ENCODE assay signal across 8 mouse cellular contexts in the genomic region with DNA sequence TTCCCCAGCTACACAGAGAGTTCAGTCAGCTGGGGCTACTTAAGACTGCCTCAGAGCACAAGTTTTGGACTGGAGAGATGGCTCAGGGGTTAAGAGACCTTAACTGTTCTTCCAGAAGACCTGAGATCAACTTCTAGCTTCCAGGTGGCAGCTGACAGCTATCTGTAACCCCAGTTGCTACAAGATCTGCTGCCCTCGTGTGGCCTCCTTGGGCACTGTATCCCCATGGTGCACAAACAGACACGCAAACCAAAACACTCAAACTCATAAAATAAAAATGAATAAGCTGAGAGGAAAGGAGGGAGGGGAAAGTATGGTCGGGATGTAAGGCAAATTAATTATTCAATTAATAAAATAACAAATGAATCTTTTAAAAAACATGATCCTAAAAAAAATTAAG. TPM values are rescaled to one million over a fixed set of nuclear protein-coding genes. Genes with fewer than 3 reads are reported as not detected.
DNase-seq lines count a peak whose midpoint lies in the region; ATAC-seq and TF ChIP-seq lines count a peak whose summit lies in the region.

No protein-coding gene starts in this region.

- H3K4me2 ChIP-seq in lung, embryonic 14.5 days, result no peak overlapping the region
- H3K4me2 ChIP-seq in midbrain, embryonic 16.5 days (ENCODE audit: low read length), result no peak overlapping the region

- H3K36me3 ChIP-seq in lung, embryonic 14.5 days (ENCODE audit: insufficient read depth), result no peaks in the 10 kb centered on the region
- no peaks in the 10 kb centered on the region for H3K36me3 ChIP-seq in midbrain, embryonic 16.5 days (ENCODE audit: control insufficient read depth, insufficient read depth, low read length)

- no peak overlapping the region for H3K9ac ChIP-seq in lung, embryonic 14.5 days
- H3K9ac ChIP-seq in midbrain, embryonic 16.5 days (ENCODE audit: low read depth, low read length), result no peak overlapping the region

- H3K4me1 ChIP-seq in cerebellum, adult 2 months (ENCODE audit: control insufficient read depth, insufficient read depth, low read length), result no peaks in the 10 kb centered on the region
- H3K4me1 ChIP-seq in lung, embryonic 14.5 days (ENCODE audit: insufficient read depth), result 0 out of 2 replicates have a peak, but pooled peaks cover 2% of the 10 kb centered on the region
- no peaks in the 10 kb centered on the region for H3K4me1 ChIP-seq in embryonic fibroblast, embryonic 13.5 days (ENCODE audit: control insufficient read depth, insufficient read depth, low read length)
- no peaks in the 10 kb centered on the region for H3K4me1 ChIP-seq in midbrain, embryonic 16.5 days (ENCODE audit: control insufficient read depth, insufficient read depth, low read length)

- H3K27me3 ChIP-seq in cerebellum, adult 2 months (ENCODE audit: control insufficient read depth, insufficient read depth, low read length), result no peaks in the 10 kb centered on the region
- H3K27me3 ChIP-seq in lung, embryonic 14.5 days (ENCODE audit: insufficient read depth, low read length), result no peaks in the 10 kb centered on the region
- no peaks in the 10 kb centered on the region for H3K27me3 ChIP-seq in midbrain, embryonic 16.5 days (ENCODE audit: control insufficient read depth, insufficient read depth, low read depth, low read length)

- TF ChIP-seq CTCF in cerebellum, adult 2 months (IDR thresholded peaks at IDR 0.05; ENCODE audit: borderline replicate concordance, insufficient read depth, low read depth, low read length), result peak; percentile 30; the same call in 1 of the 2 replicates
- TF ChIP-seq CTCF in lung, embryonic 14.5 days (IDR thresholded peaks at IDR 0.05; ENCODE audit: low read depth), result peak; percentile 67
- TF ChIP-seq CTCF in embryonic fibroblast, embryonic 13.5 days (IDR thresholded peaks at IDR 0.05; ENCODE audit: borderline replicate concordance, insufficient read depth, low read length), result peak; percentile 52; the same call in 1 of the 2 replicates

- no peak for TF ChIP-seq POLR2A in cerebellum, adult 2 months (IDR thresholded peaks at IDR 0.05; ENCODE audit: borderline replicate concordance, insufficient read depth, low read length)
- TF ChIP-seq POLR2A in embryonic fibroblast, embryonic 13.5 days (IDR thresholded peaks at IDR 0.05; ENCODE audit: low read depth, low read length), result no peak

- DNase-seq in cerebellum, adult 2 months, result no peak
- no peak for DNase-seq in cerebellum, adult 11 months
- peak; percentile 61 for DNase-seq in lung, embryonic 14.5 days
- DNase-seq in lung, adult 18-20 months, result no peak
- peak; percentile 61 for DNase-seq in thymus, postnatal 0 days (ENCODE audit: low spot score)
- no peak for DNase-seq in layer of hippocampus, adult 9-10 months (ENCODE audit: low spot score)

- ATAC-seq in lung, embryonic 14.5 days (ENCODE audit: insufficient read depth), result no peak
- ATAC-seq in midbrain, embryonic 16.5 days, result no peak

- no peak overlapping the region for H3K4me3 ChIP-seq in cerebellum, adult 2 months (replicated peaks; ENCODE audit: insufficient read depth, low read depth, low read length)
- no peak overlapping the region for H3K4me3 ChIP-seq in lung, embryonic 14.5 days (ENCODE audit: low read depth, low read length)
- H3K4me3 ChIP-seq in embryonic fibroblast, embryonic 13.5 days (ENCODE audit: insufficient read depth, low read length), result no peak overlapping the region
- no peak overlapping the region for H3K4me3 ChIP-seq in midbrain, embryonic 16.5 days (ENCODE audit: low read depth, low read length)

- WGBS in cerebellum, adult 2 months, result 38% methylated on average over 3 of the region's 3 CpGs
- WGBS in lung, embryonic 14.5 days, result 37% methylated on average over 3 of the region's 3 CpGs
- 44% methylated on average over 3 of the region's 3 CpGs for WGBS in midbrain, embryonic 16.5 days

- no peaks in the 10 kb centered on the region for H3K9me3 ChIP-seq in lung, embryonic 14.5 days (ENCODE audit: low read depth, low read length)
- no peaks in the 10 kb centered on the region for H3K9me3 ChIP-seq in midbrain, embryonic 16.5 days (replicated peaks; ENCODE audit: control insufficient read depth, low read length, poor library complexity, severe bottlenecking)

- no peak overlapping the region for H3K27ac ChIP-seq in cerebellum, adult 2 months (ENCODE audit: insufficient read depth, low read length)
- H3K27ac ChIP-seq in lung, embryonic 14.5 days (ENCODE audit: low read depth), result no peak overlapping the region
- no peak overlapping the region for H3K27ac ChIP-seq in embryonic fibroblast, embryonic 13.5 days (ENCODE audit: insufficient read depth, low read length)
- no peak overlapping the region for H3K27ac ChIP-seq in midbrain, embryonic 16.5 days (ENCODE audit: low read length)

RNA-seq across cellular contexts. Expression of gene Fam89a, which starts 6.9 kb away (rescaled TPM):
- 1.2 and 1.3 TPM in 2 replicates for polyA plus RNA-seq in cerebellum, adult 2 months (2012; rRNA removed)
- polyA plus RNA-seq in lung, embryonic 14.5 days (2014; fragmentation: Nextera tagmentation; extraction: Ambion mirVana), result 16.8 and 20.5 TPM in 2 replicates
- not detected in 2 replicates for polyA plus RNA-seq in embryonic fibroblast, embryonic 13.5 days (2011; ENCODE audit: insufficient read length, low read depth, missing spikeins)
- 6.1 and 7.7 TPM in 2 replicates for polyA plus RNA-seq in thymus, postnatal 0 days (2015; fragmentation: Nextera tagmentation; extraction: Ambion mirVana)
- polyA plus RNA-seq in midbrain, embryonic 16.5 days (2015; fragmentation: Nextera tagmentation; extraction: Ambion mirVana), result 0.26 and 0.40 TPM in 2 replicates

RNA-seq across cellular contexts. Expression of gene Trim67, which starts 34.3 kb away (rescaled TPM):
- polyA plus RNA-seq in cerebellum, adult 2 months (2012; rRNA removed), result 19.4 and 23.3 TPM in 2 replicates
- 0.70 and 1.0 TPM in 2 replicates for polyA plus RNA-seq in lung, embryonic 14.5 days (2014; fragmentation: Nextera tagmentation; extraction: Ambion mirVana)
- polyA plus RNA-seq in embryonic fibroblast, embryonic 13.5 days (2011; ENCODE audit: insufficient read length, low read depth, missing spikeins), result not detected in 2 replicates
- not detected in 2 replicates for polyA plus RNA-seq in thymus, postnatal 0 days (2015; fragmentation: Nextera tagmentation; extraction: Ambion mirVana)
- polyA plus RNA-seq in midbrain, embryonic 16.5 days (2015; fragmentation: Nextera tagmentation; extraction: Ambion mirVana), result 28.0 and 29.5 TPM in 2 replicates

RNA-seq across cellular contexts. Expression of gene Arv1, which starts 36.6 kb away (rescaled TPM):
- polyA plus RNA-seq in cerebellum, adult 2 months (2012; rRNA removed), result 19.5 and 20.3 TPM in 2 replicates
- polyA plus RNA-seq in lung, embryonic 14.5 days (2014; fragmentation: Nextera tagmentation; extraction: Ambion mirVana), result 26.4 and 27.2 TPM in 2 replicates
- 8.2 and 10.4 TPM in 2 replicates for polyA plus RNA-seq in embryonic fibroblast, embryonic 13.5 days (2011; ENCODE audit: insufficient read length, low read depth, missing spikeins)
- polyA plus RNA-seq in thymus, postnatal 0 days (2015; fragmentation: Nextera tagmentation; extraction: Ambion mirVana), result 20.5 and 23.3 TPM in 2 replicates
- polyA plus RNA-seq in midbrain, embryonic 16.5 days (2015; fragmentation: Nextera tagmentation; extraction: Ambion mirVana), result 34.8 and 36.0 TPM in 2 replicates

RNA-seq across cellular contexts. Expression of gene Ttc13, which starts 36.8 kb away (rescaled TPM):
- 39.1 and 41.6 TPM in 2 replicates for polyA plus RNA-seq in cerebellum, adult 2 months (2012; rRNA removed)
- 52.5 and 54.7 TPM in 2 replicates for polyA plus RNA-seq in lung, embryonic 14.5 days (2014; fragmentation: Nextera tagmentation; extraction: Ambion mirVana)
- polyA plus RNA-seq in embryonic fibroblast, embryonic 13.5 days (2011; ENCODE audit: insufficient read length, low read depth, missing spikeins), result 54.1 and 55.6 TPM in 2 replicates
- 50.8 and 54.3 TPM in 2 replicates for polyA plus RNA-seq in thymus, postnatal 0 days (2015; fragmentation: Nextera tagmentation; extraction: Ambion mirVana)
- 64.6 and 66.2 TPM in 2 replicates for polyA plus RNA-seq in midbrain, embryonic 16.5 days (2015; fragmentation: Nextera tagmentation; extraction: Ambion mirVana)

Comparison
In these comparisons a context has a peak if more than half of its experiments do, and no peak if none do; other contexts are left out.
1. DNase-seq: peak in lung, embryonic 14.5 days (single experiment) and thymus, postnatal 0 days (single experiment); none in cerebellum, adult 2 months (0 of 2), cerebellum, adult 11 months (single experiment), lung, adult 18-20 months (0 of 2) and layer of hippocampus, adult 9-10 months (single experiment).
2. RNA of gene Trim67, which starts 34.3 kb away (polyA plus RNA-seq): 28.0 to 29.5 TPM in midbrain, embryonic 16.5 days and 19.4 to 23.3 TPM in cerebellum, adult 2 months; 0.70 to 1.0 TPM in lung, embryonic 14.5 days, not detected in thymus, postnatal 0 days and not detected in embryonic fibroblast, embryonic 13.5 days; every median in the first group is over 10 times any median in the second.
3. Peak in every context shown above with its lines, with median percentiles within 50 percentile points of each other: CTCF ChIP-seq.